Mouse (Mus musculus) neutrophil, adult 5-6 weeks (primary cell): ENCODE measurements around the gene Ext2. TPM values are rescaled to one million over a fixed set of nuclear protein-coding genes. Genes with fewer than 3 reads are reported as not detected.

Source experiments
- ATAC-seq: fragments of 151-379, 151-347 bp; 2 replicates; pipeline ENCODE4 v1.8.0; 2017; ENCODE audit warnings: mild to moderate bottlenecking, moderate TSS enrichment; ENCODE audit not compliant: insufficient number of reproducible peaks, poor library complexity, low FRiP score, severe bottlenecking; ENCODE audit errors: extremely low read depth
- total RNA-seq: library from RNA; stranded (forward); fragments of 200-1000 nt; gene quantifications from 2 replicates; pipeline ENCODE4 v1.2.3, GENCODE M21; 2017

The Ext2 gene
- total RNA-seq, 1 experiment from 2014 or later = 18.5 TPM

DNA sequence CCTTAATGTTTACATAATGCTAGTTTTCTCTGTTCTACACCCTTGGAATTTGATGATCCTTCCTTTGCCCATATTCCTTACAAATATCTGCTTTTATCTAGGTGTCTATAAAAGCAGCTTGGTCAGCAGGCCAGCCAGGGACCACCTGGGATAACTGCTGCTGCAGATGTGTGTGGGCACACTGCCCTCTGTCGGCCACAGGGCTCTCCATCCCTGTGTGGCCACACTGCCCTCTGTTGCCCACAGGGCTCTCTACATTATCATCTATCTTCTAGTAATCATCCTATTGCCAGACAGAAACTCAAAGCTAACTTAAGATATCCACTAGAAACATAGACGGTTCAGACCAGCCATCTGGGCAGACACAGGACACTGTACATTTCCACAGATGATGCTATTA lies 12.4 kb downstream of the Ext2 start:
- ATAC-seq = no peak; the same call in 1 of the 2 replicates

DNA sequence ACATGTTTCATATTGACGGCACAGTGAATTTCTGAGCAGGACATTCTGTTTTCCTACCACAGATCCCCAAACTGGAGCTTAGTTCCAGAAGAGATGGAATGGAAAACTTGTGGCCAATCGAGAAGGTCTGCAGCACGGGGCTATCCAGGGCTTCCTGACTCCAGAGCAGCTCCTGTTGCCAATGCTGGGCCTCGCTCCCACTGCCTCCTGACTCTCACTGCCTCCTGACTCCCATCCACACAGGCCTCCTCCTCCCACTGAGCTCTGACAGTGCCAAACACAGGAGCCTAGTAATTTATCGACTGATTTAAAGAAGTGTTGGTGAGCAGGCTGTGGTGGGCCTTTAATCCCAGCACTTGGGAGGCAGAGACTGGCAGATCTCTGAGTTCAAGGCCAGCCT lies 14.3 kb downstream of the Ext2 start:
- no peak for ATAC-seq

DNA sequence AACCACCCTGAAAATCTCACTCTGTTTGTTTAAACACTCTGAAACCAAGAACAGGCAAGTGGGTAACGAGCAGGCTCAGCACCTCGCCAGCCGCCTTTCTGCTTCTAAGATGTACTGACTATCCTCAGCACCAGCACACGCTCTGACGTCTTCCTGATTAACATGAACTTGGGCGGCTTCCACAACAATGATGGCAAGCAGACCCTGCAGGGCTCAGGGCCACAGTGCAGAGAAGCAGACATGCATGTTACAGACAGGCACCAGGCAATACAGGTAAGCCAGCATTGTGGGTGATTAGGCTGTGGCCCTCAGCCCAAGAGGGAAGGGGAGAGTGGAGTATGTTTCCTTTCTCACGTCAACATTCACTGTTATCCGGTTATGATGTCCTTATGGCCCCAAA lies 14.9 kb downstream of the Ext2 start:
- ATAC-seq = no peak

DNA sequence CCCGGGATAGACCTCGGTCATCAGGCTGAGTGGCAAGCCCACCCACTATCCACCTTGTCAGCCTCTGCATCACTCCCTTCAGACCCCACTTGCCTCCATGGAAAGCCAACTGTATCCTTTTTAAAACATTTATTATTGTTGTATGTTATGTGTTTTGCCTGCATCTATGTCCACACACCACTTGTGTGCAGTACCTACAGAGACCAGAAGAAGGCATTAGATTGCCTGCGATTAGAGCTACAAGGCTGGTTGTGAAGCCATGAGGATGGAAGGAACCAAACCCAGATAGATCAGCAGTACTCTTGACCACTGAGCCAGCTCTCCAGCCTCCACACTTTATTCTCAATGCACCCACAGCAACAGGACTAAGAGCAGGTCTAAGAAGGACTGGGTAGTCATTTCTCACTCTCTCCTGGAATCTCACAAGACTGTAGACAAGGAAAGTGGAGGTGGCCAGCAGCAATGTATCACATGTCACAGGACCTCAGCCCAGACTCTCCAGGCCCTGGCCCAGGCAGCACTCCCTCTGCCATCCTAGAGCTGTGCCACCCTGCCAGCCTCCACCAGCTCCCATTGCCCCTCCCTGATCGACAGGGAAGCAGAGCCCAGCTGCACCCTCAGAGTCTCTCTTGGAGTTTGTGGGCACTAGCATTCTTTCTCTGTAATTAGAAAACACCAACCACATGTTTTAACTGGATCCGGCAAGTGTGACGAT lies 15.7 kb downstream of the Ext2 start:
- no peak for ATAC-seq

DNA sequence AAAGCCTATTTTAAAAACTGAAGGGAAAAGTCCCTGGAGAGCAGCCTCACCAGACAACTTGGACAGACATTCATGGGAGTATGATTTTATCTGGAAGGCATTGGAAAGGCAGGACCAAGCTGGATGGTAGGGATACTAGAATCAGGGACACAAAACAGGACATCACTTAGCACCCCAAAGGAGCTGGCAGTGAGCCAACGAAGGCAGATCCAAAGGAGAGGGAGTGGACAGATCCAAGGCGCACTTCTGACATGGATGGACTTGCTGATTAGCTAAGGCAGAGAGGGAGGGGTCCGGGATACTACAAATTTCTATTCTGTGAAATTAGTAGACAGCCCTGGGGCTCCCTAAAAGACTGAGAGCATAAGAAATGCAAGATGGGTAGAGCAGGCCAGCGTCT lies 16.8 kb downstream of the Ext2 start:
- no peak for ATAC-seq

DNA sequence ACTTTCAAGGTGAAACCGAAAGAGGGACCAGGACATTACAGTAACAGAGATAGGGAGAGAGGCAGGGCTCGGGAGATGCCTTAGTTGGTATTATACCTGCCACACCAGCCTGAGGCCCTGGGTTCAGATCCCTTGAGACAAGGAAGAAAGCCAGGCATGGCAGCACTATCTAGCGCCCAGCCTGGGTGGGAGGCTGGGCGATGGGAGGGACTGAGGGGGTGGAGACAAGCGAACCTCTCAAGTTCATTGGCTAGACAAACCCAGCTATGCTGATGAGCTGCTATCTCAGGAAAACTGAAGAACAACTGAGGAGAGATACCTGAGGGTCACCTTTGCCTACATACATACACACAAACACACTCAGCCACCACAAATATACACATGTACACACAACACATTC lies 17.3 kb downstream of the Ext2 start:
- ATAC-seq = no peak

DNA sequence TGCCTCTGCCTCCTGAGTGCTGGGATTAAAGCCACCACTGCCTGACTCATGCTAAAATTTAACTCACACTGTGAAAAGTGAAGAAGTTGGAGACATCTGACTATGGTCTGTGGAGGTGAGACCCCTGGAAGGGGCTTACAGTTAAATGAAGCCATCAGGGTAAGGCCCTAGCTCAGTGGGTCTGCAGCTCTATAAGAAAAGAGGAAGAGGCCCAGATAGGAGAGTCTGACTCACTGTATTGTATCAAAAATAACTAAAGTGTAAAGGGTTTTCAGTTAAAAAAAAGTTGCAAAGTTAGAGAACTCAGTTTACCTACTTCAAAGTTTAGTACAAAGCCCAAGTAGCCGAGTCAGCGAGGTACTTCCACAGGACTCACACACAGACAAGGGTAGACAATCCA lies 19.4 kb downstream of the Ext2 start:
- no peak for ATAC-seq

DNA sequence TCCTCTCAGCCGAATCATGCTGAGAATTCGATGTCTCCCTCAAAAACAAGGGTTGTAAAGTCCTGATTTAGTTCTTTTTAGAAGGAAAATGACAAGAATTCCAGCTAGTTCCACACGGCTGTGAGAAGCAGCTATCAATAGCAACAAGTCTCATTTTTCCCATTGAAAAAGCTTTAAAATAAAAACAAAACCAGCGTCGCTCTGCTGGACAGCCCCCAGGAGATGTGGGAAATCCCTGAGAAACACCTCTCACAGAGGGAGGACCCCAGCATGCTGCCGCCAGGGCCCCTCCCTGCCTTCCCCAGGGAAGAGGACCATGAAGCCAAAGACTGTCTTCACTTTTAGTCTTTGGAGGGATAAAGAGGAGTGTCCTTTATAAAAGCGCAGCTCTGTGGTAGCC lies 21.3 kb downstream of the Ext2 start:
- no peak for ATAC-seq

DNA sequence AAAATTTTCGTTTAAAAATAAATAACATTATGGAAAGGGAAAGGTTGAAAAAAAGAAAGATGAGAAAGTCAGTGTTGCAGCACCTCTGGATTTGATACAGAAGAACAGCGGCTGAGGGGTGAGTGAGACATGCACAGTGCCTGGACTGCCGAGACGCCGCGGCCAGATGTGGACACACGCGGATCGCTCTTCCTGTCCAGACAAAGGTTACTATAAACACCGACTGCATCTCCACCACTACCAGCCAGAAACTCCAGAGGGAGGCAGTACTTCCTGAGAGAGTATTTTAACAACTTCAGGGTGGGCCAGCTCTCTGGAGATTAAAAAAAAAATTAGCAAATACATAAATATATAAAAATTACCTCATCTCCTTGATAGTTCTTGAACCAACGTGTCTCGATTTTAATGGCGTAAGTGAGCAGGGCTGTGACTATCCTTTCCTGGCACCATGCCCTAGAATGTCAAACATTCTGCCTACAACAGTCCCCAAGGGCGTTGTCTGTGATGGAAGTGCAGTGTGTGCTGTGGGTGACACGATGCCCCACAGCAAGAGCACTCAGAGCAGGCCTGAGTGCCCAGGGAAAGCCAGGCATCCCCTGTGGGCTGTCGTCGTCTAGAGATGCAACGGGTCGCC lies 25.1 kb downstream of the Ext2 start:
- ATAC-seq = no peak

DNA sequence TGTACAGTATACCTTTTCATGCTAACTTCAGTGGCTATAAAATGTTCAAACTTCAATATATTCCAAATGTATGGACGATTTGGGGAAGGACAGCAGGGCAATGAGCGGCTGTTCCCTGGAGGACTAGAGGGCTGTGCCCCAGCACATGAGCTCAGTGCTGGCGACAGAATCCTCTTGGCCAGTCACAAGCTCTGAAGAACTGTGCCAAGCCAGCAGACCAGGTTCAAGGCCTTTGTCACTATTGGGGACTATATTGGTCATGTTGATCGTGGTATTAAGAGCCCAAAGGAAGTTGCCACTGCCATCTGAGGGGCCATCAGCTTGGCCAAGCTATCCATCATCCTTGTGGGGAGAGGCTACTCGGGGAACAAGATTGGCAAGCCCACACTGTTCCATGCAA lies 28.0 kb downstream of the Ext2 start:
- no peak for ATAC-seq

DNA sequence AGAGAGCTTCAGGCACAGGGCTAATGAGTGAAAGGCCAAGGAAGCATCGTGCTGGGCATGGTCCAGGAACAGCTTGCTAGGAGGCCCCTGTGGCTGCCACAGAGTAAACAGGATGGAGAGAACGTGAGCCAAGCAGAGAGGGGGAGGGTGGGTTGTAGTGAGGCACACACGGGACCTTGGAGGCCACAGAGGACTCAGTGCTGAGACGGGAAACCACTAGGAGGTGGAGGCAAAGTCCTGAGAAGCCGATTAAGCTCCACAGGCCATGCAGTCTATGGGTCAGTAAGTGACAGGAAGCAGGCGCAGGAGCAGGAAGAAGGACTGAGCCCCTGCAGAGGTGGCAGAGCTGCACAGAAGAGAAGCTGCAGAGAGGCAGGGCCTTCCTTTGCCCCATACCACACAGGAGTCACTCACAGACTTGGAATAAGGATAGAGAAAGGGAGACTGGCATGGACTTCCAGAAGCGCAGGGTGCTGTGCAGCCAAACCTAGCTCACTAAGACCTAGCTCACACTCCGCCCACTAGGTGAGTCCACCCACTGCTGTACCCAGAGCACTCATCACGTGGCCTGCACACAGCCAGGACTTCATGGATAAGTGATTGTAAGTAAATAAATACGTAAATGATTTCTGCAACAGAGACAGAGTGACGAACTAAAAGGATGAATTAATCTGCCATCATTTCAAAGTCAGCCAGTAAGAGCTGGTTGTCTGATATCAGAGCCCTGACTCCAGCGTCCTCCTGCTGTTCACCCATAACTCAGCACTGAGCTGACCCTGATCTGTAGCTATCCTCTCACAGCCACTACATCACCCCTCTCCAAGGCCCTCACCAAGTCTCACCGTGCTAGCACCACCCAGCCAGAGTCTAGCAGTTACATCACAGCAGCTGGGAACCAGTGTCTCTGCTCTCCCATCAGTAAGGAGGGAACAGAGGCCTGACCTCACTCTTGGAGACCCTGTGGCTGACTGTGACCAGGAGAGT lies 30.6 kb downstream of the Ext2 start:
- ATAC-seq = no peak

DNA sequence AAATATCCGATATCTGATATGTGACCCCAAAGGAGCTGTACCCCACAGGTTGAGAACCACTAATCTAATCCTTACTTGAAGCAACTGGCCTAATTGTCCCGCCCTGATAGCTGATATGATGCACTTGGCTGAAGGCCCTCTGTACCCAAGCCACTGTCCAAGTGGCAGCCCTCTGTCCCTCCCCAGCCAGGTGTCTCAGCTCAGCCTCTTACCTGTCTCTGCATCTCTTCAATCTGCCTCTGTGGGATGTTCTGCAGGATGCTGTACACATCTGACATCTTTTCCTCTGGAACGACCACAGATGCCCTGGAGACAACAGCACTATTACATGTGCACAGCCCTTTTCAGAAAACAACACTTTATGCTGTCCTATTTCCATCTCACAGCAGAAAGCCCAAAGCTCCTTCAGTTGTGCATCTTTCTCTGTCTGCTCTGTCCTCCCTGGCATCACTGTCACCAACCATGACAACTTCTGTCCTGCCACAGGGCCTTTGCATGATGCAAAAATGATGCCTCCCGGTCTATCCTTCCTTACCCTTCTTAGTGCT lies 31.5 kb downstream of the Ext2 start:
- no peak for ATAC-seq

DNA sequence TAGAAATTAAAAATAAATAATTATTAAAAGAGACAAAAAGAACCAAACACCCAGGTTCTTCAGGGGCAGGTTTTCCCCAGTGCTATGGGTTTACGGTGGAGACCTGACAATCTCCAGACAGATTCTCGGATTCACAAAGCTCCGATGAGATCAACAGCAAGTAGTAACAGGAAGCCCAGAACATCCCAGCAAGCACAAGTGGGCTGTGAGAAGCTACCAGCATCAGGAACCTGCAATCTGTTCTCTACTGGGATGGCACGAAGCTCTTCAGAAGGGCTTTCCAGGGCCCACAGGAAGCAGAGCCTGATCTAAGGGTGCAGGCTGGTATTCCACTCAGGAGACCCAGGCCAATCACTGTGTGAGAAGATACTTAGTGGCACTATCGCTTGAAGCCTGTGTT lies 33.8 kb downstream of the Ext2 start:
- ATAC-seq = no peak

DNA sequence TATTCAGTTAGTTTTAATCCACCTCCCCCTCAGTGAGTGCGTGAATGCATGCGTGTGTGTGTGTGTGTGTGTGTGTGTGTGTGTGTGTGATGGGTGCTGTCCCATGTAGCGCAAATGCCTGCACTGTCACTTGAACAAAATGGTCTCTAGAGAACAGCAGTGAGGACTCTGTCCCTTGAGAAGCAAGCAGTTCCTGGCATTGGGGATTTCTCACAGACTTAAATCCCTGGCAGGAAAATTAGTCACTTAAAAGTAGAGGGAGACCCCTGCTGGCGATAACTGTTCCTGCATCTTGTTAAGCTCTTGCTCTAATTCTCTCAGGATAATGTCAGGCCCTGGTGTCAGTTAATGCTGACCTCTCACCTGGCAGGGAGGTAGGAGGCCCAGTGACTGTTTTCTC lies 36.2 kb downstream of the Ext2 start:
- ATAC-seq = no peak

DNA sequence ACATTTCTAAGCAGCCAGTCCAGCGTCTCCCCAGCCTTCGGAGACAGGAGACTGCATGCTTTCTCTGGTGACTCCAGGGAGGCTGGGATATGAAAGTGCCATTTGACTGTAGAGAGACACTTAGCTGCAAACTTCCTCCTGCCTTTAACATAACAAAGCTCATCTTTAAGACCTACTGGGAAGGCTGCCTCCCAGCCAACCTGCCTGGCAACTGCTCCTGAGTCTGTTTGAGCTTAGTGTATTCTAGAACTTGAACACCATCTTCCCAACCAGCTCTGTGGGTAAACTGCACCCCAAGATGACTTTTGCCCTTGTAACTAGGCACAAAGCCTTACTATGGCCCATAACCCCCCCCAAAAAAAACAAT lies 37.0 kb downstream of the Ext2 start:
- no peak for ATAC-seq

DNA sequence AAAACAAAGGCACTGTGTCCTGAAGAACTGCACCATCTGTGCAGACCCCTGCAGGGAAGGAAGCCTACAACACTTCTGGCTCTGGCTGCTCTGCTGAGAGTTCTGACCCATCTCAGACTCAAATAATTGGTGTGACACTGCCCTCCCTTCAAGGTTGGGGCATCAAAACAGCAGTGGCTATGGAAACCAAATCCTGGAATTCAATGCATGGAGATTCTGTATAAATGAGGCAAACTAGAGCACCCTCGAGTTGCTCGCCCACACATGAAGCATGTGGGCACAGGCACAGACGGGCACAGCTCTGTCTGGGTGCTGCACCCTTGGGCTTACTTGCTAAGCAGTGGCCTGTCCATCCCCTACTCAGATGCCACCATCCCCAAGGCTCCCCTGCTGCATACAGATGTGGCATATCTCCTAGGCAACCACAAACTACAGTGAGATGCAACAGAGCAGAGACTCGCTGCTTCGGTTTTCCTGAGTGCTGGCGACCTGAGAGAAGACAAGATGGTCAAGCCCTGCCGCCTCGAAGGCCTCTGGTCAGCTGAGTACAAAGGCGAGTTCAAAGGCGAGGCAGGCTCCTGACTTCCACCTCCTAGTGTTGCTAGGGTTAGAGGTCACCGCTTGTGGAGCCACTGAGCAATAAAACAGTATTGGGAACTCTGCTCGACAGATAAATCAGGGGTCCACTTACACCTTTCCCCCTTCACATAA lies 37.5 kb downstream of the Ext2 start:
- ATAC-seq = no peak

DNA sequence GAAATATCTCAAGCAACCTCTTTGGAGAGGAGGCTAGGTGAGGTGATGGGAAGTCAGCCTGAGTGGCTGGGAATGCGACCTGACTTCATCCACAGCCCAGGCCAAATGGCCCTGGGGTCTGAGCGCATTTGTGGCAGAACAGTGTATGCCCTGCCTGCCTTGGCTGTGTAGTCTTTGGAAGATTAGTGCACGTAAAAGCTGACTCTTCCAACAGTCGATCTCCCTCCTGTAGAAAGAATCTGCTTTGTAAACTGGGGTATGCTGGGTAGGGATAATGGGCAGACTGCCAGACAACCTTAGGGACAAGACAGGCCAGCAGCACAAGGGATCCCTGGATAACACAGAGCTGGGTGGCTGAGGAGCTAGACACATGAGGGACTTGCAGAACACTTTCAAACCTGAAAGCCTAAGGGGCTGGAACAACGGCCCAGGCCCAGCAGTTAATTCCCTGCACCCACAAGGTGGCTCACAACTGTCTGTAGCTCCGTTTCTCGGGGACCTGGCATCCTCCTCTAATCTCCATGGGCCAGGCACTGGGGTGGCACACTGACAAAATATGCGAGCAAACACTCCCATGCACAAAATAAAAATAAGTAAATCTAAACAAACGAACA lies 38.3 kb downstream of the Ext2 start:
- ATAC-seq = no peak

DNA sequence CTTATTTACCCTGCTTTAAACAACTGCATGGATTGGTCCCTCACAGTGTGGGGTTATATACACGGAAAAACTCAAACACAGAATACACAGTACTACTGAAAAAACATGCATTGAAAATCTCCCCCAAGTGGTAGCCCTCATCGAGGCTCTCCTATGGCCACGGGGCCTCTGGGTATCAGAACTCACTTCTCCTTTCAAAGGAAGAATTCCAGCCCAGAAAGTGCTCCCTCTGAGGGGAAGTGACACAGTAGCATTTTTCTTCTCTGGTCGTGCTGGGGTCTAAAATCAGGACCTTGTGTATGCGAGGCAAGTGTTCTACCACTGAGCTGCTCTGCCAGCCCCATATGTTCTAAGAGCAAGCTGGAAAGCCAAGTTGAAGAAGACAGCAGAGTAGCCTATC lies 39.7 kb downstream of the Ext2 start:
- no peak for ATAC-seq

DNA sequence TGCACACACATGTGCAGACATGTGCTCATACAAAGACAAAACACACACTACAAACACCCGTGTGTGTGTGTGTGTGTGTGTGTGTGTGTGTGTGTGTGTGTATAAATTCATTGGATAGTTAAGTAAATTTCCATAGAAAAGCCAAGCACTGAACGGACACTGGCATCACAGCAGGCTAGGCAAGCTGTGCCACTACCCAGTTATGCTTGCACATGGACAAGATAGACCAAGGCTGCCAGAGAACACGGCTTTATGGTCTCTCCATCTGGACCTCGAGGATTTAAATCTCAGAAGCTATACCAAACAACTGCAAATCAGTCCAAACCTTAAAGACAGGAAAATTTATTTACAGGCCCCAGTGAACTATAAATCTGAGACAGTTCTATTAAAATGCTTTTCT lies 40.2 kb downstream of the Ext2 start:
- no peak for ATAC-seq
